Mouse (Mus musculus) erythroid progenitor cell, adult 5-6 weeks (primary cell): ENCODE measurements around the gene Ugt1a6b. TPM values are rescaled to one million over a fixed set of nuclear protein-coding genes. Genes with fewer than 3 reads are reported as not detected.
"Not testable (repeated sequence)": the region's sequence is repeated elsewhere in the genome, so short reads cannot be mapped to it uniquely, and the experiment has no call there.

ENCODE experiments used
- ATAC-seq: replicated peaks from 2 replicates; pipeline ENCODE4 v1.8.0; 2016; ENCODE audit warnings: moderate number of reproducible peaks, mild to moderate bottlenecking, moderate TSS enrichment, inconsistent platforms; ENCODE audit not compliant: poor library complexity, low FRiP score, severe bottlenecking
- total RNA-seq, 2 experiments: library from RNA; stranded (forward) in 1 of 2; stranded (reverse) in 1 of 2; fragments of 150-400 nt in 1 of 2; fragments of 186-747, 209-891 nt in 1 of 2; gene quantifications; 2 replicates each; pipeline versions ENCODE4 v1.2.3 to v1.2.4; 2015 to 2017; ENCODE audit warnings: low replicate concordance in 2 of 2

Gene Ugt1a6b
- total RNA-seq (2015; ENCODE audit: low replicate concordance), result not detected in 2 replicates
- not detected in 2 replicates for total RNA-seq (2017; ENCODE audit: low replicate concordance)

DNA sequence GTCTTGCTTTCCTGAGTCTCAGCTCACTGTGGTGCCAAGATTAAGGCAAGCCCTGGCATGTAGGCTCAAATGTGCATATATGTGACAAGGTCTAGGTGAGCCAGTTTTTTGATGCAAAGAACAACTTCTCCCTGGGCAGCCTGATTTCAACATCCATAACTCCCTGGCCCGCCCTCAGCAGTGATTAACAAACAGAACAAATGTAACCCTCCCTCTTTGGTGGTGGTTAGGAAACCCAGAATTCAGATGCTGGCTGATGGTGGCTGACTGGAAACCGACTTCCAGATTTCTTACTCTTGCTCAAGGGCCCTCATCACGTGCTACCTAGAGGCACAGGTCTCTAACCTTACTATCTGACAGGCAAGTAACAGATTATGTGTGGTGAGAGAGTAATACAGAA is at the start of gene Ugt1a6b:
TSS of gene Ugt1a6b (plus strand) at position 234 of the 400 bp plus-strand sequence.
- ATAC-seq, result not testable (repeated sequence)

DNA sequence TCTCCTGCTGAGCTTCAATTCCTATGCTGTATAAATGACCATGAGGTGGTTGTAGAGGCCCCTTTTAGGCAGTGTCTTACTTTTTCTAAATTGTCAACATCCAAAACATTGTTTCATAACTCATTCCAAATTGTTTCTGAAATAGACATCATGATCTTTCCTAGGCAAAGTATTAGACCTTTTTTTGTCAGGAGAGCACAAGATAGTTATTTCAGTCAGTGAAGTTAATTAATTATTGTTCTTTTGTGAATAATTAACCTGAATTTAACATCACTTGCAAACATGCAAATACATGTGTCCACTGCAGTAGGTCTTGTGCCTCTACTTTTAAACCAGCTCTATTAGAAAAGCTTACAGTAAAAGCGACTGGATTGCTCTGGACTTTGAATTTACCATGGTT is 48.0 kb upstream of the Ugt1a6b start, which contains the start of gene Ugt1a10:
TSS of gene Ugt1a10 (plus strand) at position 301 of the 400 bp plus-strand sequence.
- no peak for ATAC-seq

DNA sequence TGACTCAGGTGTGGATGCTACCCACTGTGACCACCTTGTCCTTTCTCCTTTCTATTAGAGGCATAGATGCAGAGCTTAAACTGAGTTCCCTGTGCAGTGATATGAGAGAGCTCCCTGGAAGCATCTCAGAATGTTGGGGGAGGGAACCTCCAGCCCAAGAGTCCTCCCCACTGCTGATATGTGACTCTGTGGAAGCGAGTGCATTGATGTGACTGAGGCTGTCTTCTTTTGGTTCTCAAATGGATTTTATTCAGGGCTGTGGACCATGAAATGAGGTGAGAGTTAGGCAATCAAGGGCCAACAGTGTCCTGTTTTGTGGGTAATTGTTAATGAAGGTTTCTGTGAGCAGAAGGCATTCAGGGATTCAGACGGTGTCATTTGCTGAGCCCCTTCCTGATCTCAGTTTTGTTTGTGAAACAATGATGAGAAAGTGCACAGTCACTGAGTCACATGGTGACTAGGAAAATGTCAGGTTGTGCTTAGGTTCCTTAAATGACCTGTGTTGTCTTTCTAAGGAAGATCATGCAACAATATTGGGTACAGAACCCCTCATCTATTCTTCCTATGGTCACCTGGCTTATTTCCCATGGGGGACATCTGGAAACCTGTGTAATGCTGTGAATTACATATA is 36.5 kb upstream of the Ugt1a6b start:
- ATAC-seq, result not testable (repeated sequence)

DNA sequence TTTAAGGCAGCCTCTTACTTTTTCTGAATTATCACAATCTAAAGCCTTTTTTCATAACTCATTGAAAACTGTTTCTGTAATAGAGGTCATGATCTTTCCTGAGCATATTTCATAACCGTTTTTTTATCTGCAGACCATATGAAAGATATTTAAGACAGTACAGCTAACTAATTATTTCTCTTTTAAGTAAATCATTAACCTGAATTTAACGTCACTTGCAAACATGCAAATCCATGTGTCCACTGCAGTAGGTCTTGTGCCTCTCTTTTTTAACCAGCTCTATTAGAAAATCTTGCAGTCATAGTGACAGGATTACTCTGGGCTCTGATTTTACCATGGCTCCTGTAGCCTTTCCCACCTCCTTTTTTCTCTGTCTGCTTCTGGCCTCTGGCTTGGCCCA is 32.6 kb upstream of the Ugt1a6b start, which contains the start of gene Ugt1a9:
TSS of gene Ugt1a9 (plus strand) at position 306 of the 400 bp plus-strand sequence.
- no peak for ATAC-seq

DNA sequence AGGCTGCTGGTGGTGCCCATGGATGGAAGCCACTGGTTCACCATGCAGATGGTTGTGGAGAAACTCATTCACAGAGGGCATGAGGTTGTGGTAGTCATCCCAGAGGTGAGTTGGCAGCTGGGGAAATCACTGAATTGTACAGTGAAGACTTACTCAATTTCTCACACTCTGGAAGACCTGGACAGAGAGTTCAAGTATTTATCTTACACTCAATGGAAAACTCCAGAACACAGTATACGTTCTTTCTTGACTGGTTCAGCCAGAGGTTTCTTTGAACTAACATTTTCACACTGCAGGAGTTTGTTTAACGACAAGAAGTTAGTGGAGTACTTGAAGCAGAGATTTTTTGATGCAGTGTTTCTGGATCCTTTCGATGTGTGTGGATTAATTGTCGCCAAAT is 32.1 kb upstream of the Ugt1a6b start:
- ATAC-seq, result no peak

DNA sequence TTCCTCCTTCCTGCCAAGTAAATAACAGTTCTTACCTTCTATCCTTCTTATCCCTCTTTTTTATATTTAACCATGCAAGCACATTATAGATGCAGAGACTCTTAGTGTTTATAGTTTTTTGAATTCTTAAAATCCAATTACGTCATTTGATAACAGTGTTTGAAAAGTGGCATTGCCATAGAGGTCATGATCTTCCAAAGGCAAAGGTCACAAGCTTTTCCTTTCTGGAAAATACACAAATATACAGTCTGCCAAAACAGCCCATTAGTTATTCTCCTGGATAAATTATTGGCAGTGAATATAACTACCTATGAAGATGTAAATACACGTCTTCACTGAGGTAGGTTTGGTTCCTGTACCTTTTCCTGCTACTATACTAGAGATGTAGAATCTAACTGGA is 28.6 kb upstream of the Ugt1a6b start:
- ATAC-seq, result no peak

DNA sequence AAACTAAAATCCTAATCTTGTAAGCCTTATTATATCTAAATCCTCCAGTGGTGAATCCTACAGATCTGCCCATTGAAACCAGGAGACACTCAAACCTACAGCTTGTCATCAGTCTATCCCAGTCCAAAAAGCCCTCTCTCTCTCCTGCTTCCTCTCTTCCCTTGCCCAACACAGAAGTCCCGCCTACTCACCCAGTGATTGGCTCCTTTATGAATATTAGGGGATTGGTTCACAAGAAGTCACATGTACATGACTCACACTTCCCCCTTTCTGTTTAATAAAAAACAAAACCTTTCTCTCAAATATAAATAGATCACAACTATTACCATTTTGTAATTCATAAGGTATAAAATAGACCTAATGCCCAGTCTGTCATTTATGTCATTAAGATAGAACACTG is 25.9 kb upstream of the Ugt1a6b start:
- no peak for ATAC-seq

DNA sequence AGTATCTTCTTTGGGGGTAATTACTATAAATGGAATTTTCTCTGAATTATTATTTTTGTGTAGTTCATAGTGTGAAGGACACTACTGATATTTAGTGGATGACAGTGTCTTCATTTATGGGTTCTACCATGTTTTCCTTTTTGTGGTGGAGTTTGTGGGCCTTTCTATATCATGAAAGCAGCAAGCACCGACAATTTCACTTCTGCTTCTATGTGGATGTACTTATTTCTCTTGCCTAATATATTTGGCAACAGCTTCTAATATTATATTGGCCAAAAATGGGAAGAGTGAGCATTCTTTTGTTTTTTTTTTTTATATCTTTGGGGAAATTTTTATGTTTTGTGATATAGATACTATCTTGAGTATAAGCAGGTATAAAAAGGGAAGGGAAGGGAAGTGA is 21.4 kb upstream of the Ugt1a6b start:
- no peak for ATAC-seq

DNA sequence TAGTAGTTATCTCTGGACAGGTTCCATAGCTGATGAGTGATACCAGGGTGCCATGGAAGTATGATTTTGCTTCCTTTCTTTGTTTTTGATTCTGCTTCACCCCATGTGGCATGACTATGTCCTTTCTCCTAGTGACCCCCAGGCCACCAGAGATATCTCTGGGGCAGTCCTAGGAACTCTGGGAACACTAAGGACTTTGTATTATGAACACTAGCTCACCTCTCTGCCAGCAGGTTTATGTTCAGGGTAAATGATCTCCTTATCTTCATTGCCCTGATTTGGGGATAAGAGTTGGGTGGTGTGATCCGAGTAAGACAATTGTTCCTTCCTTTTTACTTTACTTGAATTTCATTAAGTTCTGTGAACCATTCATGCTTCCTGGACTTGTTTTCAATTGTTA is 16.9 kb upstream of the Ugt1a6b start:
- no peak for ATAC-seq

DNA sequence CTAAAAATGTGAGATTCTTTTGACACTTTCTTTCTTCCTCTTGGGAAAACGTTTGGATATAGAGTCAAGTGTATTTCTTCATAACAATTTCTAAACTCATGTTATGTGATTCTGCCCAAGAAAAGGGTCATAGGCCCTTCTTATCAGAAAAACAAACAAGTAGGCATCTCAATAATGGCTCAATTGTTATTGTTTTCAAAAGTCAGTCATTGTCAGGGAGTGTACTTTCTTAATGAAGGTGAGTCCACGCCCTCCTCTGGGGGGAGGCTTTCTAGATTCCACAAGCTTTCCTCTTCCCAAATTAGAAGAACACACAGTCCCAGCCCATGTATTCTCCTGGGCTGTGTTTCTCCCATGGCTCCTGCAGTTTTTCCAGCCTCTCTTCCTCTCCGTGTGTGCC is 15.5 kb upstream of the Ugt1a6b start, which contains the start of gene Ugt1a8:
TSS of gene Ugt1a8 (plus strand) at position 301 of the 400 bp plus-strand sequence.
- no peak for ATAC-seq

DNA sequence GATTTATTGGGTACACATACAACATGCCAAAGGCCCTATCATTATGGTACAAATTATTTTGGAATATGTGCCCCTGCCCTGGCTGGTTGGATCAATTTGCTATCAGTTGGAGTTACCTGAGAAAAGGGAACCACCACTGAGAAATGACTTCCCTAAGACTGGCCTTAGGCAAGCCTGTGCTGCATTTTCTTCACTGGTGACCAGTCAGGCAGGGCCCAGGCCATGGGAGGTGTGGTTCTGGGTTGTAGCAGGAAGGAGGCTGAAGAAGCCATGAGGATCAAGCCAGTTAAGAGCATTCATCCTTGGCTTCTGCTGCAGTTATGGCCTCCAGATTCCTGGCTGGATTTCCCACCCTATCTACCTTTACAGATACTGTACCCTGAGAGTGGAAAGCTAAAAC is 10.7 kb upstream of the Ugt1a6b start:
- ATAC-seq, result no peak

DNA sequence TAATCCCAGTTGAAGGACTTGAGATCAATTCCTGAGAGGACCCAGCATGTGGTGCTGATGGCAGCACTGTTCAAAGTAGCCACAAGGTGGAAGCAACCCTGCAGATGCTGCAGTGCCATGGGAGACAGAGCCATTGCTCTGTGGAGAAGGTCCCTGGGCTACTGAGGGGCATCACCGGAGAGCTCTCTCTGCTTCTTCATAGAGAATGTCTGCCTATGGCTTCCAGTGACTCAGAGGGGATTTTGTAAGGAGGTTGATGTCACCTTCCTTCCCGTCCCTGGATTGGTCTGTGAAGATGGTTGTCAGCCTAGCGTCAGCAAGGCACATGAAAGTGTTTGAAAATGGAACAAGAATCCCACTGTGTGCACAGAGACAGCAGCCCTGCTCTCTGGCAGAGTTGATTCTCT is 8.8 kb upstream of the Ugt1a6b start:
- peak; percentile 17; the same call in 1 of the 2 replicates for ATAC-seq

DNA sequence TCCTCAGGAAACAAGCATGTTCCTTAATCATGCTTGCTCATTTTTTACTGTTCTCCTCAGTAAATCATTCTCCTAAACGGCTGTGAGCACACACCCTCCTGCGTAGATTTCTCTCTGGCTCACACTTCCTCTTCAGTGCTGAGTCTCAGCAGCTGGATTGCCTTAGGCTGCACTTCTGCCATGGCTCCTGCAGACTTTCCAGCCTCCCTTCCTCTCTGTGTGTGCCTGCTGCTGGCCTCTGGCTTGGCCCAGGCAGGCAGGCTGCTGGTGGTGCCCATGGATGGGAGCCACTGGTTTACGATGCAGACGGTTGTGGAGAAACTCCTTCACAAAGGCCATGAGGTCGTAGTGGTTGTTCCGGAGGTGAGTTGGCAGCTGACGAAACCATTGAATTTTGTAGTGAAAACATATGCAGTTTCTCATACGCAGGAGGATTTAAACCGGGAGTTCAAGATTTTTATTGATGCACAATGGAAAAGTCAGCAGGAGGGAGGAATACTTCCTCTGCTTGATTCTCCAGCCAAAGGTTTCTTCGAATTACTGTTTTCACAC is 8.0 kb upstream of the Ugt1a6b start, which contains the start of gene Ugt1a7c:
TSS of gene Ugt1a7c (plus strand) at position 122 of the 552 bp plus-strand sequence.
- ATAC-seq, result no peak

DNA sequence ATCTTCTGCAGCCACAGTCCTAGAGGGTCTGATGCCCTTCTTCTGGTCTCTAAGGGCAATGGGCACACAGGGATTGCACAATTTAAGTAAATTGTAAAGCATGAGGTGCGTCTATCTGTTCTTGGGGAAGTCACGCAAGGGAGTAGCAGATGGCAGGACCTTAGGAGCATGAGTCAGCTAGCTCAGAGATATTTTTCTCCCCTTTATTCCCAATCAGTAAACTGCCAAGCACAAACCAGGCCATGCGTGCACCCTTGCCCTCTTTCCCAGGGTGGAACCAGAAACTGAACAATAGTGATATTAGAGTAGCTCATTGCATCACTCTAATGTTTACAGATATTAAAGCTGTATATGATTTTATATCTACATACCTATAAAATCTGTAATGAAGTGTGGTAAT is 4.5 kb upstream of the Ugt1a6b start:
- ATAC-seq, result not testable (repeated sequence)

DNA sequence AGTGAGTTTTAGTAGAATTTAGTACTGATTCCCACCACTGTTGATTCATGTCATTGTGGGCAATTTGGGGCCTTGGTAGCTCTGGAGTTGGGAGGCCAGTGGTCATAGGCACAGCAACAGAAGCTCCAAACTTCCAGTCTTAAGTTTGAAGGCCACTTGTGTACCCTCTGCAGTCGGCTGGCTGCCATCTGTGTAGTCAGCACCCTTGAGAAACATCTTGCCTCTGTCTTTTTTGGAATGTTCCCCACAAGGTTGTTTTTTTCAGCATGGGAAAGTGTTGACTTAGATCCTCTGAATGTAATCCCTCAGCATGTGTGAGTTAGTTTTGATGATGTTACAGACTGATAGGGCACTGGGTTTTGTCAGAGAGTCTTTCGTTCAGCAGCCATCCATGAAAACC is 3.4 kb upstream of the Ugt1a6b start:
- not testable (repeated sequence) for ATAC-seq

DNA sequence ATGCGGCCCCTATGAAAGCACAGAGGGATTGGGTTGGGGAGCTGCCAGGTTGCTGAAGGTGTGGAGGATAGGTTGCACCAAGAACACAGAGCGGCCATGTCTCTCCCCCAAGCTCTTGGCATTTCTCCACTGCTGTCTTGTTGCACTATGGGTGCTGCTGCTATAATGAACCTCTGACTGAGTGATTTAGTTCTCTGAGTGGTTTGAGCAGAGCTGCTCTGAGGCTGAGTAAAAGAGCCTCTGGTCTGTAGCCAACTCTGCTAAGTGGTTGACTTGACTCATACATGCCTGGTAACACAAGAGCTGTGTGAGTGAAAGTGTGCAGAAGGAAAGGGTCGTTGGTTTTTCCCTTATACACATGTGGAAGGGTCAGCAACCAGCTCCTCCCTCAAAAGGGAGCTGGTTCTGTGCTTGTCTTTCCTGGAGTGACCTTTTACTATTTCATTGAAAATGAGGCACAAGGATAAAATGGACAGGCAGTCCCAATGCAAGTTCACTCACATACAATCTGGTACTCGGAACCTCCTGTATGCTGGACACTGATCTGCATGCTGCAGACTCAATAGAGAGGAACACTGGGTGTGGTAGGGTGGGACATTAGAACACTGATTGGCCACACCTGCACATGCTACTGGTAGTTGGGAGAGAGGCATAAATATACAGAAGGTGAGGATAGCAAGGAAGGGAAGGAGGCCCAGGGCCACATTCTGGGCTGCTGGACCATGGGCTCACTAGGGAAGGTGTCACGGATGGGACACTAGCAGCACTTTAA is 831 bp downstream of the Ugt1a6b start:
- ATAC-seq, result not testable (repeated sequence)

DNA sequence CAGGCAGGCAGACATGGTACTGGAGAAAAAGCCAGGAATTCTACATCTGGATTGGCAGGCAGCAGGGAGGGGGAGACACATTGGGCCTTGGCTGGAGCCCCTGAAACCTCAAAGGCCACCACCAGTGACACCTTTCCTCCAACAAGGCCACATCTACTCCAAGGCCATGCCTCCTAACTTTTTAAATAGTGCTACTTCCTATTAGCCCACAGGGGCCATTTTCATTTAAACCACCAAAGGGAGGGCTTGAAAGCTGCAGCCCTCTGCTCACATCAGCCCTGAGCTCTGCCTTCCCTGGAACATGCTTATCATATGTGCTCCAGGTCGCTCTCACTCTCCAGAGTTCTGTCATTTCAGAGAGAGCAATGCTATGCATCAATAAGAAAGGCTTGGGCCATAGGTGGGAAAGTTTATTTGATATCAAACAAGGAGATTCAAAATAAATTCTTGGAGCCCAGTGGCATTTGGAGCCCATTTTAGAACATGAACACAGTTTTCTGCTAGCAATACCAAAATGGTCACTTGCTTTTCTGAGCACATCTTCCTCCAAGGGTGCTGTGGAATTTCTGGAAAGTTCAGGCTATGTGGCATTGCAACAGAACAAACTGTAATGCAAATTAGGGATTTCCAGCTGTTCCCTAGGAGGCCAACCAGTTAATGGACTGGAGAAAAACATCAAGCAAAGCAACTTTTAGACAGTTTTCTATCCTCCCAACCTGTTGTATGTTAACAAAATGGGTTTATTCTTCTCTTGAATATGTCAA is 1.8 kb downstream of the Ugt1a6b start:
- ATAC-seq, result no peak

DNA sequence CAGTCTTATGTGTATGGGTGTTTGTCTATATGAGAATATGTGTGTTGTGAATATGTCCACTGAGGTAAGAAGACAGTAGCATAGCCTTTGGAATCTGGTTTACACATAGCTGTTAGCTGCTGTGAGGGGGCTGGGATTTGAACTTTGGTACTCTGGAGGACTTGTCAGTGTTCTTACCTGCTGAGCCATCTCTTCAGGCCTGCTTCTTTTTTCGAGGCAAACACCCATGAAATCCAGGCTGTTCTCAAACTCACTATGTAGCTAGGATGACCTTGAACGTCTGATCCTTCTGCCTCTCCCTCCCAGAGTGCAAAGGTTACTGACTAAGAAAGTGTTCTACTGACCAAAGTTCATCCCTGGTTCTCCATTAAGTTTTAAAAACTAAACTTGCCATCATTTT is 2.6 kb downstream of the Ugt1a6b start:
- no peak for ATAC-seq

DNA sequence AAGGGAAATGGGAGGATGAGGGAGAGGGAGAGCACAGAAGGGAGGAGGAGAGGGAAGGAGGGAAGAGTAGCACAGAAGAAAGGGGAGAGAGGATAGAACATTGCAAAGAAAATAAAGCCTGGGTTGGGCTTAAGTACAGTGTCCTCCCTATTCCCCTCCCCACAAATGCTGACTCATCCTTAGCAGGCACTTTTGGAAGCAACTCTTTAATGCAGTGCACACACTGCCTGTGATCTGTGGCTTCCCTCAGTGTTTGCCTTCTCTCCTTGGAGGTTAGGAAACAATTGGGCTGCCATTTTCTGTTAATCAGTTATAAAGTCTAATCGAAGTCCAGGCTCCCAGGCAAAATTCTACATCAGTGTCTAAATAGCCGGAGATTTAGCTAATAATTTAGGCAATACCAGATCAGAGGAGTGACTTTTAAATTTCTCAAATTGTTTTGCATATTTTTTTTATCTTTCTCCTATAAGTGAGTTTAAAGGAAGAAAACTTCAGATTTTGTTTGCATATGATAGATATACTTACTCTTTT is 6.0 kb downstream of the Ugt1a6b start:
- ATAC-seq, result peak; percentile 89

DNA sequence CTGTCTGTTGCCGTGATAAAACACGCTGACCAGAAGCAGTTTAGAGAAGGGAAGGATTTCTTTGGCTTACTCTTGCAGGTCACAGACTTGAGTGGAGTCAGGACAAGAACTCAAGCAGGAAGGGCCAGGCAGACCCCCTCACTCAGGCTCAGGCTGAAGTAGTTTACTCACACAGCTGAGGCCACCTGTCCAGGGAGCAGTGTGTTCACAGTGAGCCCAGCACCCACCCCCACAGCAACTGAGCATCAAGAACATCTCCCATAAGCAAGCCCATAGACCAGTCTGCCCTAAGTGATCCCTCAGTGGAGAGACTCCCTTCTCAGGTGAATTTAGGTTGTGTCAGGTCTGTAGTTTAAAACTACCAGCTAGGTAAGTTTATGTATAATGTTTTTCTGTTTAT is 6.6 kb downstream of the Ugt1a6b start:
- ATAC-seq, result not testable (repeated sequence)
